Mouse (Mus musculus) midbrain, embryonic 16.5 days (tissue): ENCODE measurements around the gene Tnfsf18. TPM values are rescaled to one million over a fixed set of nuclear protein-coding genes. Genes with fewer than 3 reads are reported as not detected.

ENCODE experiments used
- ATAC-seq: fragments of 200-750 bp; cut with Nextera tagmentation; 2 replicates; pipeline ENCODE4 v1.8.0; 2017; ENCODE audit warnings: moderate TSS enrichment
- H3K27ac ChIP-seq: fragments of 300-500 bp; sonication (generic); 2 replicates; pipeline ENCODE4 v1.5.1; 2014; ENCODE audit warnings: mild to moderate bottlenecking, low read length, mixed read lengths
- H3K27me3 ChIP-seq: fragments of 300-500 bp; sonication (generic); 2 replicates; pipeline ENCODE4 v1.6.1; 2014; ENCODE audit warnings: low read depth, low read length, mixed read lengths; ENCODE audit not compliant: control insufficient read depth, insufficient read depth
- H3K36me3 ChIP-seq: fragments of 300-500 bp; sonication (generic); 2 replicates; pipeline ENCODE4 v1.6.1; 2014; ENCODE audit warnings: mild to moderate bottlenecking, low read length, moderate library complexity, mixed read lengths; ENCODE audit not compliant: control insufficient read depth, insufficient read depth
- H3K4me1 ChIP-seq: fragments of 300-500 bp; sonication (generic); 2 replicates; pipeline ENCODE4 v1.6.1; 2014; ENCODE audit warnings: mild to moderate bottlenecking, low read length, mixed read lengths; ENCODE audit not compliant: control insufficient read depth, insufficient read depth
- H3K4me2 ChIP-seq: fragments of 300-500 bp; sonication (generic); 2 replicates; pipeline ENCODE4 v1.6.1; 2014; ENCODE audit warnings: mild to moderate bottlenecking, low read length, mixed read lengths
- H3K4me3 ChIP-seq: fragments of 300-500 bp; sonication (generic); 2 replicates; pipeline ENCODE4 v1.5.1; 2014; ENCODE audit warnings: low read depth, mild to moderate bottlenecking, low read length, moderate library complexity, mixed read lengths
- H3K9ac ChIP-seq: fragments of 300-500 bp; sonication (generic); 2 replicates; pipeline ENCODE4 v1.6.1; 2014; ENCODE audit warnings: low read depth, low read length, mixed read lengths
- H3K9me3 ChIP-seq: fragments of 300-500 bp; sonication (generic); replicated peaks from 2 replicates; pipeline ENCODE4 v1.6.1; 2014; ENCODE audit warnings: mild to moderate bottlenecking, low read length, mixed read lengths; ENCODE audit not compliant: control insufficient read depth, poor library complexity, severe bottlenecking
- WGBS: fragments of 180-500 bp; shearing (Covaris S2); extraction: QIAGEN DNeasy Blood & Tissue Kit; methylation state at CpG from one replicate; pipeline ENCODE4 v1.1.7; 2014; 5-methylcytosine and 5-hydroxymethylcytosine counted together
- polyA plus RNA-seq: library from polyadenylated mRNA; unstranded; fragments of >200 nt; fragmentation: Nextera tagmentation; extraction: Ambion mirVana; gene quantifications from 2 replicates; pipeline ENCODE4 v1.2.1, GENCODE M21; 2015

The Tnfsf18 gene
- polyA plus RNA-seq, 1 experiment from 2014 or later, result 0.09 TPM

GRCm38 (mm10) chr1:161491766-161492165 is 2.7 kb upstream of the Tnfsf18 start:
- Histone ChIP-seq H3K27ac (no peak overlapping the region), H3K27me3 (no peaks in the 10 kb centered on the region), H3K4me3 (no peak overlapping the region), H3K36me3 (no peaks in the 10 kb centered on the region), H3K4me2 (no peak overlapping the region), H3K9me3 (no peaks in the 10 kb centered on the region), H3K9ac (no peak overlapping the region), H3K4me1 (no peaks in the 10 kb centered on the region)
- ATAC-seq, result no peak
- WGBS, result 90% methylated on average over 7 of the region's 7 CpGs

GRCm38 (mm10) chr1:161496866-161497645 is 2.6 kb downstream of the Tnfsf18 start:
- WGBS, result 75% methylated on average over 7 of the region's 7 CpGs
- H3K9ac ChIP-seq, result no peak overlapping the region
- no peaks in the 10 kb centered on the region for H3K4me1 ChIP-seq
- no peaks in the 10 kb centered on the region for H3K36me3 ChIP-seq
- no peaks in the 10 kb centered on the region for H3K27me3 ChIP-seq
- no peak overlapping the region for H3K4me2 ChIP-seq
- H3K27ac ChIP-seq, result no peak overlapping the region
- H3K9me3 ChIP-seq, result no peaks in the 10 kb centered on the region
- no peak overlapping the region for H3K4me3 ChIP-seq
- no peak for ATAC-seq

GRCm38 (mm10) chr1:161500114-161500810 is 5.8 kb downstream of the Tnfsf18 start:
- no peak overlapping the region for H3K27ac ChIP-seq
- no peak for ATAC-seq
- no peaks in the 10 kb centered on the region for H3K9me3 ChIP-seq
- H3K27me3 ChIP-seq, result no peaks in the 10 kb centered on the region
- 81% methylated on average over 6 of the region's 6 CpGs for WGBS
- H3K36me3 ChIP-seq, result no peaks in the 10 kb centered on the region
- no peak overlapping the region for H3K4me3 ChIP-seq
- H3K4me2 ChIP-seq, result no peak overlapping the region
- no peak overlapping the region for H3K9ac ChIP-seq
- no peaks in the 10 kb centered on the region for H3K4me1 ChIP-seq

- Histone ChIP-seq H3K36me3 (no peaks in the 10 kb centered on the region), H3K4me3 (no peak overlapping the region), H3K9me3 (no peaks in the 10 kb centered on the region), H3K27me3 (no peaks in the 10 kb centered on the region), H3K4me1 (no peaks in the 10 kb centered on the region), H3K4me2 (no peak overlapping the region), H3K27ac (no peak overlapping the region), H3K9ac (no peak overlapping the region)
- ATAC-seq, result no peak
- 84% methylated on average over 4 of the region's 4 CpGs for WGBS
Measured at GRCm38 (mm10) chr1:161500811-161501146, 6.3 kb downstream of the Tnfsf18 start.

- Histone ChIP-seq H3K4me2 (no peak overlapping the region), H3K9me3 (no peaks in the 10 kb centered on the region), H3K4me1 (no peaks in the 10 kb centered on the region), H3K27ac (no peak overlapping the region), H3K9ac (no peak overlapping the region), H3K4me3 (no peak overlapping the region), H3K27me3 (no peaks in the 10 kb centered on the region), H3K36me3 (no peaks in the 10 kb centered on the region)
- no peak for ATAC-seq
- WGBS, result 89% methylated on average over 4 of the region's 4 CpGs
Measured at GRCm38 (mm10) chr1:161506317-161506716, 11.9 kb downstream of the Tnfsf18 start.

GRCm38 (mm10) chr1:161507623-161508047 is 13.2 kb downstream of the Tnfsf18 start:
- ATAC-seq, result no peak
- H3K27me3 ChIP-seq, result no peaks in the 10 kb centered on the region
- no peak overlapping the region for H3K4me2 ChIP-seq
- no peaks in the 10 kb centered on the region for H3K9me3 ChIP-seq
- H3K4me3 ChIP-seq, result no peak overlapping the region
- H3K4me1 ChIP-seq, result no peaks in the 10 kb centered on the region
- no peak overlapping the region for H3K27ac ChIP-seq
- 67% methylated on average over 3 of the region's 3 CpGs for WGBS
- no peak overlapping the region for H3K9ac ChIP-seq
- H3K36me3 ChIP-seq, result no peaks in the 10 kb centered on the region

- H3K9ac ChIP-seq, result no peak overlapping the region
- H3K9me3 ChIP-seq, result no peaks in the 10 kb centered on the region
- H3K4me2 ChIP-seq, result no peak overlapping the region
- no peaks in the 10 kb centered on the region for H3K27me3 ChIP-seq
- H3K36me3 ChIP-seq, result no peaks in the 10 kb centered on the region
- no peak overlapping the region for H3K27ac ChIP-seq
- H3K4me3 ChIP-seq, result no peak overlapping the region
- H3K4me1 ChIP-seq, result no peaks in the 10 kb centered on the region
- no peak for ATAC-seq
- WGBS, result 84% methylated on average over 3 of the region's 3 CpGs
Measured at GRCm38 (mm10) chr1:161517355-161517754, 22.9 kb downstream of the Tnfsf18 start.

DNA sequence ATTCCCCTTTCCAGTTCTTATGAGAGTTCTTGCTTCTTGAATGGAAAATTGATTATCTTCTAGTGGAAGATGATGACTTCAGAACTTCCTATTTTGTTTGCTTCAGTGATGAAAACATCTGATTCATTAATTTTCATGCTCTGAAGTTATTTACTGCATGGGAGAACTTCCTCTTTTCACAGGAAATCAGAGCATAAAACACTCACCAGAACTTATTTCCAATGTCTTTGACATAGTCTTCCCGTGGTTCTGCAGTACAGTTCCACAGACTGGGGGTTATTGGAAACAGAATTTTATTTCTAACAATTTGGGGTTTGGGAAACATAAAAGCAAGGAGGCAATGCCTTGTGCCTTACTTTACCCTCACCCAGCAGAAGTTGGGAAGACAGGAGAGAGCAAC is 25.8 kb downstream of the Tnfsf18 start:
- no peaks in the 10 kb centered on the region for H3K36me3 ChIP-seq
- no peak overlapping the region for H3K4me2 ChIP-seq
- H3K27me3 ChIP-seq, result no peaks in the 10 kb centered on the region
- no peak overlapping the region for H3K27ac ChIP-seq
- H3K4me3 ChIP-seq, result no peak overlapping the region
- no peak overlapping the region for H3K9ac ChIP-seq
- no peaks in the 10 kb centered on the region for H3K4me1 ChIP-seq
- H3K9me3 ChIP-seq, result no peaks in the 10 kb centered on the region
- no peak for ATAC-seq
- WGBS, result 76% methylated on average over 1 of the region's 1 CpGs

DNA sequence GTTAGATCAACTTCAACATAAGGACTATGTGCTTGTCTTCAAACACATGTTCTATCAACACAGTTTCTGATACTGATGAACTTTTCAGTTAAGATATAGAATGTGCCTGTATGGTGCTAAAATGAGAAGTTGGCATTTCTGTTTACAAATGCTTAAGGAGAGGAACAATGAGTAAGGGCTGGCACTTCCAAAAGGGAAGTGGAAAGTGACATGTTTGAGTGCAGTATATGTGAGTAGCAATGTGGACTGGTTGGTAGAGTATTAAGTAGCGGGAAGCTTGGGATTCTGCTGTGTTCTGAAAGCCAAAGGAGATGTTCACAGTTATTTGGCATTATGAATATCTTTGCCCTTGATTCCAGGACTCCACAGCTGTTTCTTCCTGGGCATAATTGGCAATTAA is 33.7 kb downstream of the Tnfsf18 start:
- H3K4me3 ChIP-seq, result no peak overlapping the region
- 82% methylated on average over 1 of the region's 1 CpGs for WGBS
- ATAC-seq, result no peak

More for the DNA sequence above, 33.7 kb downstream of the Tnfsf18 start:
- H3K36me3 ChIP-seq, result no peaks in the 10 kb centered on the region
- no peak overlapping the region for H3K9ac ChIP-seq
- no peak overlapping the region for H3K27ac ChIP-seq
- no peaks in the 10 kb centered on the region for H3K4me1 ChIP-seq
- no peak overlapping the region for H3K4me2 ChIP-seq
- no peaks in the 10 kb centered on the region for H3K9me3 ChIP-seq
- no peaks in the 10 kb centered on the region for H3K27me3 ChIP-seq
